Mouse (Mus musculus) gonadal fat pad, adult 2 months (tissue): Measurements from ENCODE around the gene Ptpa. TPM values are rescaled to one million over a fixed set of nuclear protein-coding genes. Genes with fewer than 3 reads are reported as not detected.
"Not testable (repeated sequence)": the region's sequence is repeated elsewhere in the genome, so short reads cannot be mapped to it uniquely, and the experiment has no call there.

ENCODE experiments used
- DNase-seq: peaks from one replicate; pipeline ENCODE4 v3.0.0-alpha.2; 2012; ENCODE audit warnings: low read depth
- polyA plus RNA-seq: library from polyadenylated mRNA; depleted of rRNA; stranded (reverse); fragments of >200 nt; gene quantifications from 2 replicates; pipeline ENCODE4 v1.2.3, GENCODE M21; 2012

Ptpa gene
- polyA plus RNA-seq, 1 experiment: 210 TPM

- no peak for DNase-seq
These were observed 13.4 kb upstream of the Ptpa start for GRCm38 (mm10) chr2:30402351-30402826.

- DNase-seq: no peak
These were observed 13.0 kb upstream of the Ptpa start for GRCm38 (mm10) chr2:30402843-30403242.

DNA sequence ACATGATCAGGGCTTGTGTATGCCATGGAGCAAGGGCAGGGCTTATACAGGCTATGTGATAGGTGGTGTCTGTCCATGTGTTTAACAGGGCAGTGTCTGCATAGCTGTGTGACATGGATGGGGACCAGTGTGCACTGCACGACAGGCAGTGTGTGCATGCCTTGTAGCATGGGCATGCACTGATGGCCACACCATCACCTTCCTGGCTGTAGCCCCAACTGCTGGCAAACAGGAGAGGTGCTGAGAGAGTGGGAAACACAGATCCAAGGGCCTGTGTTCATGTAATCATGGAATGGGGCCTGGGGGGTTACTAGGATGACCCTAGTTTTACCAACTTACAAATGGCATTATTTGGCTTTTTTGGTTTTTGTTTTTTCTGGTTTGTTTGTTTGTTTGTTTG lies 12.0 kb upstream of the Ptpa start:
- DNase-seq: no peak

GRCm38 (mm10) chr2:30407221-30407620 lies 8.6 kb upstream of the Ptpa start:
- DNase-seq: no peak

- no peak for DNase-seq
These were observed 8.1 kb upstream of the Ptpa start for GRCm38 (mm10) chr2:30407778-30408177.

DNA sequence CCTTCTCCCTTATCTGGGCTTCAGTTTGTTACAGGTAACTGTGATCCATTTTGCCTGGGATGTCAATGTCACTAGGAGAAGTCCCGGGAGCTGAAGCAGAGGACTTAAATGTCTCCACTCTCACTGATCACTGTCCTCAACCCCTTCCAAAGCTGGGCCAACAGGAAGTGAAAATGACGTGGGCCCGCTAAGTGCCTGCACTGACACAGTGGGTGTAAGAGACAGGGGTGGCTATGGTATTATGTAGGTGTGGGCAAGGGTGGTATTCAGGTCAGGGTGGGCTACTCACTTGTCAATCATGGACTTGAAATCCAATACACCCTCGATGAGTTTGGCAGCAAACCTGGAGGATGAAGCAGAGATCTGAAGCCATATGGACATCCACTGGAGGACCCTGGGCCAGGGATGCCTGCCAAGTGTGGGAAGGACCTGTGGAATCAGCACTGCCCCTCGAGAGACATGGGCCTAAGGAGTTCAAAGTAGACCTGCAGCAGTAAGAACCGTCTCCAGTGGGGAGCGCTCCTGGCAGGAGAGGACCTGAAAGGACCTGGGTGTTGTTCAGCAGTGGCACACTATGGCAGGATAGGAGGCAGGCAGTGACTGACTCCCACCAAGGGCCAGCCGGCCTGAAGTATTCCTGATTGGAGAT lies 7.3 kb upstream of the Ptpa start:
- DNase-seq: no peak

DNA sequence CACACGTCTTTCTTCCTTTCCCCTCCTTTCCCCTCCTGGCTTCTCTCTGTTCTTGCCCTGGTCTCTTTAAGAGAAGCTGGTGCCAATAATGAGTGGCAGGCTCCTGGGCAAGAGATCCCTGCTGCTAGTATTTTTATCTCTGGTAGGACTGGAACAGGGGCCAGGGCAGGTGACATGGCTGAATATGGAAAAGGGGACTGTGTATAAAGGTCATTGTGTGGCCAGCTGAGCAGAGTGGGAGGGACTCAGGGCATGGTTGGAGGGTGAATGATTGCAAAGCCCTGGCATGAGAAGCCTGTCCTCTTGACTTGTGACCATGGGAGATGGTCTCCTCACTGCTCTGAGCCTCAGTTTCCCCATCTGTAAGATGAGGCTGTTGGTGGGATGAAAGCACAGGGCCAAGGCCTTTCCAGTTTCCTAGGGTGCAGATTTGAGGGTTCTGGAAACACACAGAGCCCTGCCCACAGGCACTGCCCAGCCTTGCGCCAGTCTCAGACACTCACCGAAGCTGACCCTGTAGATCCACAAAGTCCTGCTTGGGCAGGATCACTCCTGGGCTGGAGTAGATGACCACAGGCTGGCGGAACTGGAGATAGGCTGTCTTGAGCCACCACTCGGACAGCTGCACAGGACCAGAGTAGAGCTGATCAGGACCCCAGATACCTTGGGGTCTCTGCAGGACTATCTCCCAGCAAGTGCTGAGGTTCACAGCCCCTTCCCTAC lies 6.2 kb upstream of the Ptpa start:
- no peak for DNase-seq

- no peak for DNase-seq
These were observed 2.5 kb upstream of the Ptpa start for GRCm38 (mm10) chr2:30413038-30413973.

DNA sequence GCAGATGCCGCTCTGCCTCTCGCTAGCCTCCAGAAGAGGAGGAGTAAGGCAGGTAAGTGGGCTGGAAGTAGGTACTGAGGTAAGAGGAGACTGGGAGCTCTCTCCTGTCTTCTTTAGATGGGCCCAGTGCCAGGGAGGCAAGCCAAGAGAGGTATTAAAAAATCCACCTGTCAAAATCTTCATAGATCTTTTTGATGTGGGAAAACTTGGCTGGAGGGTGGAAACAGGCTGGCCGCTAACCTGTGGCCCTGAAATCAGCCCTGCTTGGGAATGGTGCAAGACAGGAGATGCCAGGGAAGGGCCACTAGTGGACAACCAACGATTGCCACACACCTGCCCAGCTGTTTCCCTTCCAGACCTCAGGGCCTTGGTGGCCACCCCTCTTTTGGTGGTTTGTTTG lies 1.7 kb upstream of the Ptpa start:
- no peak for DNase-seq

GRCm38 (mm10) chr2:30414681-30415080 lies 1.2 kb upstream of the Ptpa start:
- no peak for DNase-seq

GRCm38 (mm10) chr2:30415157-30415935 lies 493 bp upstream of the Ptpa start, which contains the start of gene Crat:
Gene Crat, minus strand, starts transcription at chr2:30415813.
- DNase-seq: no peak

DNA sequence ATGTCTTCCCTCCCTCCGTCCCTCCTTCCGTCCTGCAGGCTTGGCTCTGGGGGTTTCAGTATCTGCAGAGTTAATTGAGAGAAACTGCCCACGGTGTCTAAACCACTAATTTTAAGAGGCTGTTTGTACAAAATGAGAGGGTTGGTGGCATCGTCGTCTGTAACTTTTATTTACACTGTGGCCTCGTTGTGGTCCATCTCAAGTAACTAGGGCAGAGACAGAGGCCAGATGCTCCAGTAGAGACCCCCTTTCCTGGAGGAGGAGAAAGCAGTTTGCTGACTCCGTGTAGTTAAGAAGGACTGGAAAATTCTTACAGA lies 768 bp downstream of the Ptpa start:
- DNase-seq: no peak

DNA sequence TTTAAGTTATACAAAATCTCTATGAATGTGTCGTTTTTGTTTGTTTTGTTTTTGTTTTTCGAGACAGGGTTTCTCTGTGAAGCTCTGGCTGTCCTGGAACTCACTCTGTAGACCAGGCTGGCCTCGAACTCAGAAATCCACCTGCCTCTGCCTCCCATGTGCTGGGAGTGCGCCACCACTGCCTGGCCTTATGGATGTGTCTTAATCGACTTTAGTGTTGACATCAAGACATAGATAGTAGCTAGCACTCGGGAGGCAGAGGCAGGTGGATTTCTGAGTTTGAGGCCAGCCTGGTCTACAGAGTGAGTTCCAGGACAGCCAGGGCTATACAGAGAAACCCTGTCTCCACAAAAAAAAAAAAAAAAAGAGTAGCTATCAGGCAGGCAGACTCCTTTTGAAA lies 1.3 kb downstream of the Ptpa start:
- not testable (repeated sequence) for DNase-seq

- no peak for DNase-seq
These were observed 1.8 kb downstream of the Ptpa start for GRCm38 (mm10) chr2:30417595-30418165.

DNA sequence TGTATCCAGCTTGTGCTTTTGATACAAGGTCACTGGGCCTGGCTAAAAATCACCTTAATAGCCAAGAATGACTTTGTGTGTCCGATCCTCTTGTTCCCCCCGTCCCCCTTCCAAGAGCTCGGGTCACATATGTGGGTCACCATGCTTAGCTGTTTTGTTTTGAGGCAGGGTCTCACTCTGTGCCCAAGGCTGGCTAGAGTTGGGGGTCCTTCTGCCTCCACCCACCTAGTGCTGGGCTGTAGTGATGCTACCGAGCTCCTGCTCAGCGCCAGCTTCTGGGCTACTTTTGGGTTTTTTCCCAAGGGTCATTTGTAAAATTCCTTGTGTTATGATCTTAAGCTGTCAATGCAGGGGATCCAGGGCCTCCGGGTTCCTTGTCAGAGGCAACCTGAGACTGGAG lies 2.4 kb downstream of the Ptpa start:
- no peak for DNase-seq

- no peak for DNase-seq
These were observed 3.3 kb downstream of the Ptpa start for GRCm38 (mm10) chr2:30419112-30419511.

- no peak for DNase-seq
These were observed 5.6 kb downstream of the Ptpa start for GRCm38 (mm10) chr2:30421432-30421831.

- peak; percentile 99 for DNase-seq
These were observed 13.3 kb downstream of the Ptpa start for GRCm38 (mm10) chr2:30429156-30429555.

DNA sequence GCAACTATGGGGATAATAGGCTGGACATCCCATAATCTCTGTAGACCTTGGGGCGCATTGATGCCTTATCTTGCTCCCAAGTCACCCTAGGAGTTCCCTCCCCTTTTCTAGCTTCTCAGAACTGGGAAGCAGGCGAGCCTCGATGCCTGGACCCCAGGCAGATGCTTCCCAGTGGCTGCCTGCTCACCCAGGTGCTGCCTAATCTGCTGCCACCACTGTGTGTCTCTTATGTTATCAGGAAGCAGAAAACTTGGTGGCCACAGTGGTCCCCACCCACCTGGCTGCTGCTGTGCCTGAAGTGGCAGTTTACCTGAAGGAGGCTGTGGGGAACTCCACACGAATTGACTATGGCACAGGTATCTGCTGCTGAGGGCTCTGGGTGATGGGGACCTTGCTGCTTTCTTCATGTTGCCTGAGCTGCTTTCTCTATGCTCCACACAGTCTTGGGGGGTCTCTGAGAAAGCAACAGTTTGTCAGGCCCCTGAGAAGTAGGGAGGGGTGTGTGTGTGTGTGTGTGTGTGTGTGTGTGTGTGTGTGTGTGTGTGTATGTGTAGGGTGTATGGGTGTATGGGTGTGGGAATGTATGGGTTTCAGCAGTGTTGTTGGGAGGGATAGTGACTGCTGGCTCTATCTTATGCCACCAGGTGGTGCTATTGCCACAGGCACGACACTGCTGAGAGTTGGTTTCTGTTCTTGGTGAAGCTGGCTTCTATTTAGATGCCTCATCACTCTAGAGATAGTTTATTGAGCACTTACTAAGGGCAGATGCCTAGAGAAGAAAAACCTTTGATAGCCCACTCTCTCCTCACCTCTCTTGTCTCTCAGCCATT lies 19.7 kb downstream of the Ptpa start:
- DNase-seq: no peak

GRCm38 (mm10) chr2:30436156-30436545 lies 20.3 kb downstream of the Ptpa start:
- DNase-seq: no peak
